Mouse (Mus musculus): ENCODE measurements around the gene Lctl.

Gene Lctl

GRCm38 (mm10) chr9:64116876-64117275 is at the start of gene Lctl:
TSS of gene Lctl (plus strand) at chr9:64117147.
- no peak for DNase-seq

GRCm38 (mm10) chr9:64067787-64068186 is 49.2 kb upstream of the Lctl start:
- DNase-seq: no peak

- DNase-seq: no peak
Measured at GRCm38 (mm10) chr9:64068571-64068970, 48.4 kb upstream of the Lctl start.

- DNase-seq: no peak
Measured at GRCm38 (mm10) chr9:64069131-64069530, 47.8 kb upstream of the Lctl start.

GRCm38 (mm10) chr9:64070674-64071073 is 46.3 kb upstream of the Lctl start:
- DNase-seq: no peak

- DNase-seq: no peak
Measured at GRCm38 (mm10) chr9:64074831-64075230, 42.1 kb upstream of the Lctl start.

- DNase-seq: no peak
Measured at GRCm38 (mm10) chr9:64076412-64076811, 40.5 kb upstream of the Lctl start.

- no peak for DNase-seq
Measured at GRCm38 (mm10) chr9:64078386-64078792, 38.6 kb upstream of the Lctl start.

- DNase-seq: no peak
Measured at GRCm38 (mm10) chr9:64079922-64080321, 37.0 kb upstream of the Lctl start.

- no peak for DNase-seq
Measured at GRCm38 (mm10) chr9:64084231-64084630, 32.7 kb upstream of the Lctl start.

- no peak for DNase-seq
Measured at GRCm38 (mm10) chr9:64084661-64085399, 32.1 kb upstream of the Lctl start.

GRCm38 (mm10) chr9:64085976-64086375 is 31.0 kb upstream of the Lctl start:
- DNase-seq: no peak

GRCm38 (mm10) chr9:64086543-64086942 is 30.4 kb upstream of the Lctl start:
- no peak for DNase-seq

GRCm38 (mm10) chr9:64087461-64088235 is 29.3 kb upstream of the Lctl start:
- peak; percentile 63 for DNase-seq

- no peak for DNase-seq
Measured at GRCm38 (mm10) chr9:64088346-64088745, 28.6 kb upstream of the Lctl start.

- DNase-seq: no peak
Measured at GRCm38 (mm10) chr9:64089004-64089403, 27.9 kb upstream of the Lctl start.

GRCm38 (mm10) chr9:64094083-64094482 is 22.9 kb upstream of the Lctl start:
- no peak for DNase-seq

- DNase-seq: no peak
Measured at GRCm38 (mm10) chr9:64098282-64098681, 18.7 kb upstream of the Lctl start.

- DNase-seq: peak; percentile 81
Measured at GRCm38 (mm10) chr9:64100442-64100841, 16.5 kb upstream of the Lctl start.

GRCm38 (mm10) chr9:64105301-64105700 is 11.6 kb upstream of the Lctl start:
- no peak for DNase-seq

- no peak for DNase-seq
Measured at GRCm38 (mm10) chr9:64110502-64110901, 6.4 kb upstream of the Lctl start.

GRCm38 (mm10) chr9:64114646-64115045 is 2.3 kb upstream of the Lctl start:
- DNase-seq: no peak

GRCm38 (mm10) chr9:64115756-64116155 is 1.2 kb upstream of the Lctl start:
- no peak for DNase-seq

GRCm38 (mm10) chr9:64119898-64120297 is 3.0 kb downstream of the Lctl start:
- peak; percentile 60 for DNase-seq

All from thymus, postnatal 25 days (tissue).